Mouse (Mus musculus): ENCODE results near the gene Prkab2. TPM values are rescaled to one million over a fixed set of nuclear protein-coding genes. Genes with fewer than 3 reads are reported as not detected.
A peak's percentile ranks its signal among the peaks of the same experiment; 100 is the strongest.

Gene Prkab2
- polyA plus RNA-seq, 1 experiment from 2014 or later, result 7.4 TPM

DNA sequence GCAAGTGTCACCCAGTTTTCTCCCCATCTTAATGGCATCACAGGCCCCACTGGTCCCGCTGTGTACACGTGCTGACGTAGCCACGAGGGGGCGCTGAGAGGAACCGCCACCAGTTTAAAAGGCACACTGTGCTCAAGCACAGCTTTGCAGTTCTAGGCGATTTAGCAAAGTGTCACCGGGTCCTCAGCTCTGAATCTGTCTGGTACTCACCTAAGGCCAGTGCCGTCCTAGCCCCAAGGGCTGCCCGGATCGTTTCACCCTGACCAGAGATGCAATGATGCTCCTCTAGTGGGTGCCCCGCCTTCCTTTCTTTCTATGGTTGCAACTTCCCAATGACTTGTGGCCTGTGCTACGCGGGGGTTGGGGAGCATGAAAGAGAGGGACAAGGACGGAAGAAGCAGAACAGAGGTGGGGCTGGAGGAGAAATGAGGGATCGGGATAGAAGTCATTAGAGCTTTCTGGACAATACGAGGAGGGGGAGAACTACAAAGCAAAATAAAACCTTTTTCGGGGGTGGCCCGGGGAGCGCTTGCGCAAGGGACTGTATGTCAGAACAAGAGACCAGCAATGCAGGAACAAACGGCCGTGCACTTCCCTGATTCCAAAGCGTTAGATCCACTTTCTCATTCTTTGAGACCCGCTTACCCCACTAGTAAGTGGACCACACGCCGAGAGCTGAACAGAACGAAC is 22.8 kb downstream of the Prkab2 start:
- H3K27ac ChIP-seq, result 0 out of 2 replicates have a peak overlapping the region, but pooled peaks have one; percentile 28
- whole genome bisulfite sequencing, result 2% methylated on average over 28 of the region's 28 CpGs
- peak overlapping the region; percentile 86 for H3K4me2 ChIP-seq
- peak overlapping the region; percentile 39 for H3K4me3 ChIP-seq
- no peaks in the 10 kb centered on the region for H3K9me3 ChIP-seq
- H3K27me3 ChIP-seq, result no peaks in the 10 kb centered on the region
- H3K36me3 ChIP-seq, result no peaks in the 10 kb centered on the region
- H3K4me1 ChIP-seq, result peaks cover 29% of the 10 kb centered on the region; the same call in 1 of the 2 replicates
- peak overlapping the region; percentile 29; the same call in 1 of the 2 replicates for H3K9ac ChIP-seq
- no peak for ATAC-seq (ENCODE audit: insufficient number of reproducible peaks, low FRiP score, low TSS enrichment, low read depth)

- Histone ChIP-seq H3K9me3 (no peaks in the 10 kb centered on the region), H3K9ac (0 out of 2 replicates have a peak overlapping the region, but pooled peaks have one; percentile 31), H3K4me1 (peaks cover 29% of the 10 kb centered on the region; the same call in 1 of the 2 replicates), H3K4me3 (peak overlapping the region; percentile 39), H3K4me2 (peak overlapping the region; percentile 86), H3K36me3 (no peaks in the 10 kb centered on the region), H3K27ac (no peak overlapping the region), H3K27me3 (no peaks in the 10 kb centered on the region)
- no peak for ATAC-seq (ENCODE audit: insufficient number of reproducible peaks, low FRiP score, low TSS enrichment, low read depth)
- 2% methylated on average over 33 of the region's 33 CpGs for WGBS
Observed at GRCm38 (mm10) chr3:97681321-97682158, 23.5 kb downstream of the Prkab2 start.

GRCm38 (mm10) chr3:97682159-97682502 is 24.1 kb downstream of the Prkab2 start:
- 4% methylated on average over 11 of the region's 11 CpGs for WGBS
- Histone ChIP-seq H3K9me3 (no peaks in the 10 kb centered on the region), H3K27me3 (no peaks in the 10 kb centered on the region), H3K4me2 (peak overlapping the region; percentile 86), H3K36me3 (no peaks in the 10 kb centered on the region), H3K27ac (peak overlapping the region; percentile 7; the same call in 1 of the 2 replicates), H3K9ac (no peak overlapping the region), H3K4me1 (peaks cover 27% of the 10 kb centered on the region; the same call in 1 of the 2 replicates), H3K4me3 (peak overlapping the region; percentile 39)
- no peak for ATAC-seq (ENCODE audit: insufficient number of reproducible peaks, low FRiP score, low TSS enrichment, low read depth)

DNA sequence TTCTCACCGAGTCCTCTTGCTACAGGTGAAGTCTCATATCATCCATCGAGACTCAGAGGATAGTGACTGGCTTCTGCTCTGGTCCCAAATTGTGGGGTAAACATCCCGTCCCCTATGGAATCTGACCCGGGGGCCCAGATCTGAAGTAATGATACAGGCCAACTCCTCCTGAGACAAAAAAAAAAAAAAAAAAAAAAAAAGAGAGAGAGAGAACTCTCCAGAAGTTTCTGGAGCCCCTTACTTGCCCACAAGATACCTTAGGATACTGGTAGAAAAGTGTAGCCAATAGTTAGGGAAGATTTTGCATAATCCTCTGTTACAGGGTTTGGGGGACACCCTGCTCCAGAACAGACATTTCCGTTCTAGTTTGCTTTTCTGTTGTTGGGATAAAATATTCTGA is 24.6 kb downstream of the Prkab2 start:
- Histone ChIP-seq H3K27ac (peak overlapping the region; percentile 7; the same call in 1 of the 2 replicates), H3K27me3 (no peaks in the 10 kb centered on the region), H3K4me2 (peak overlapping the region; percentile 86), H3K4me1 (peaks cover 27% of the 10 kb centered on the region; the same call in 1 of the 2 replicates), H3K4me3 (peak overlapping the region; percentile 39; the same call in 1 of the 2 replicates), H3K36me3 (no peaks in the 10 kb centered on the region), H3K9me3 (no peaks in the 10 kb centered on the region), H3K9ac (no peak overlapping the region)
- ATAC-seq (ENCODE audit: insufficient number of reproducible peaks, low FRiP score, low TSS enrichment, low read depth), result no peak
- WGBS, result 24% methylated on average over 5 of the region's 5 CpGs

DNA sequence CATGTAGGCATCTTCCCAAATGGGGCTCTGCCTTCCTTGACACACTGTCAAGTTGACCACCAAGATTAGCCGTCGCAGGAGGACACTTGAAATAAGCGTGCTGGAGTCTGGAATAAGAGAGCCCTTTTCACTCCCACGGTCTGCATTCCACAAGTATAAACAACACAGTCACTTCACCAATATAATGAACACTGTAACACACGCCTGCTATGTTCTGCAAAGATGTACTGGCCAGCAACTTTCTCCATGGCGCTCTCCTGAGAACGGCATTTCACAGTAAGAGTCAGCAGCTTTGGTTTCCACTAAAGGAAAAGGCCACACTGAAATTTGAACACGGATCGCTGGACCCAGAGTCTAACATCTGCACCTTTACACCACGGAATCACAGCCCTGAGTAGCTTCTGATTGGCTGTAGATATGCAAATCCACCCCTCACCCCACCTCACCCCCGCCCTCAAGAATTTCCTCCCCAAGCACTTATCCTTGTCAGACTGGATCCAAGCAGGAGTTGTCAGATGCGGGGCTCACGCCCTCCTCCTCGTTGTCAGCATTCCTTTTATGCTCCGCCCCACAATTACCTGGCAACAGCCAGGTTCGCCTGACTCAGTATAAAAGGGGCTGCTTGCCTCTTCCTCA is 25.7 kb downstream of the Prkab2 start:
- Histone ChIP-seq H3K9ac (no peak overlapping the region), H3K4me1 (peaks cover 27% of the 10 kb centered on the region; the same call in 1 of the 2 replicates), H3K27ac (peak overlapping the region; percentile 27; the same call in 1 of the 2 replicates), H3K27me3 (no peaks in the 10 kb centered on the region), H3K36me3 (no peaks in the 10 kb centered on the region), H3K4me3 (no peak overlapping the region), H3K4me2 (peak overlapping the region; percentile 14), H3K9me3 (no peaks in the 10 kb centered on the region)
- ATAC-seq (ENCODE audit: insufficient number of reproducible peaks, low FRiP score, low TSS enrichment, low read depth), result peak; percentile 64; the same call in 1 of the 2 replicates
- 12% methylated on average over 16 of the region's 16 CpGs for WGBS

GRCm38 (mm10) chr3:97686372-97687117 is 28.6 kb downstream of the Prkab2 start:
- no peak overlapping the region for H3K9ac ChIP-seq
- H3K36me3 ChIP-seq, result no peaks in the 10 kb centered on the region
- H3K4me1 ChIP-seq, result peaks cover 18% of the 10 kb centered on the region; the same call in 1 of the 2 replicates
- H3K27ac ChIP-seq, result no peak overlapping the region
- no peak for ATAC-seq (ENCODE audit: insufficient number of reproducible peaks, low FRiP score, low TSS enrichment, low read depth)
- H3K27me3 ChIP-seq, result no peaks in the 10 kb centered on the region
- no peak overlapping the region for H3K4me3 ChIP-seq
- H3K4me2 ChIP-seq, result no peak overlapping the region
- H3K9me3 ChIP-seq, result no peaks in the 10 kb centered on the region
- 80% methylated on average over 4 of the region's 4 CpGs for WGBS

- WGBS, result 73% methylated on average over 2 of the region's 2 CpGs
- H3K4me2 ChIP-seq, result no peak overlapping the region
- H3K36me3 ChIP-seq, result no peaks in the 10 kb centered on the region
- no peaks in the 10 kb centered on the region for H3K9me3 ChIP-seq
- no peak overlapping the region for H3K9ac ChIP-seq
- H3K27me3 ChIP-seq, result no peaks in the 10 kb centered on the region
- no peak overlapping the region for H3K4me3 ChIP-seq
- H3K27ac ChIP-seq, result no peak overlapping the region
- H3K4me1 ChIP-seq, result 0 out of 2 replicates have a peak, but pooled peaks cover under 1% of the 10 kb centered on the region
- no peak for ATAC-seq (ENCODE audit: insufficient number of reproducible peaks, low FRiP score, low TSS enrichment, low read depth)
Observed at GRCm38 (mm10) chr3:97689289-97689688, 31.3 kb downstream of the Prkab2 start.

- no peak overlapping the region for H3K27ac ChIP-seq
- no peak overlapping the region for H3K4me2 ChIP-seq
- no peaks in the 10 kb centered on the region for H3K27me3 ChIP-seq
- no peaks in the 10 kb centered on the region for H3K36me3 ChIP-seq
- H3K4me1 ChIP-seq, result no peaks in the 10 kb centered on the region
- H3K9ac ChIP-seq, result no peak overlapping the region
- ATAC-seq (ENCODE audit: insufficient number of reproducible peaks, low FRiP score, low TSS enrichment, low read depth), result no peak
- no peaks in the 10 kb centered on the region for H3K9me3 ChIP-seq
- 50% methylated on average over 7 of the region's 7 CpGs for WGBS
- H3K4me3 ChIP-seq, result no peak overlapping the region
Observed at GRCm38 (mm10) chr3:97690590-97690989, 32.6 kb downstream of the Prkab2 start.

- Histone ChIP-seq H3K4me2 (no peak overlapping the region), H3K27ac (no peak overlapping the region), H3K27me3 (no peaks in the 10 kb centered on the region), H3K36me3 (no peaks in the 10 kb centered on the region), H3K9me3 (no peaks in the 10 kb centered on the region), H3K4me3 (no peak overlapping the region), H3K4me1 (no peaks in the 10 kb centered on the region), H3K9ac (no peak overlapping the region)
- 71% methylated on average over 12 of the region's 12 CpGs for WGBS
- ATAC-seq (ENCODE audit: insufficient number of reproducible peaks, low FRiP score, low TSS enrichment, low read depth), result no peak
Observed at GRCm38 (mm10) chr3:97691443-97692017, 33.5 kb downstream of the Prkab2 start.

DNA sequence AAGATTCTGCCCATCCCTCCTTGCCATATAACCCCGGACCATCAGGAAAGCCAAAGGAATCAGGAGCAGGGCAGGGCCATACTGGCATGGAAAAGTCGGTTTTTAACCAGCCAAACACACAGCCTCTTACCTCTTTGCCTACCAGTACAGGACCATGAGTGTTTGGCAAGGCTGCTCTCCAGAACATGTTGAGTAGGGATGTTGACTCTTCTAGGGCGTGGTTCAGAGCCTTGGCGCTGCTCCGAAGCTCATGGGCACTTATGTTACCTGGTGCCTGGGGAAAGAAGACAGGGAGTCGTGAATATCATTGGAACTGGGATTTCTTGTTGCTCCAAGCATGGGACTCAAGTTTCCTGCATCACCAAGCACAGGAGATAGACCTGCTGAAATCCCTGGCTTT is 35.8 kb downstream of the Prkab2 start:
- Histone ChIP-seq H3K9ac (no peak overlapping the region), H3K9me3 (no peaks in the 10 kb centered on the region), H3K27ac (no peak overlapping the region), H3K4me1 (no peaks in the 10 kb centered on the region), H3K27me3 (no peaks in the 10 kb centered on the region), H3K36me3 (no peaks in the 10 kb centered on the region), H3K4me2 (no peak overlapping the region), H3K4me3 (no peak overlapping the region)
- 85% methylated on average over 6 of the region's 6 CpGs for WGBS
- no peak for ATAC-seq (ENCODE audit: insufficient number of reproducible peaks, low FRiP score, low TSS enrichment, low read depth)

- no peaks in the 10 kb centered on the region for H3K36me3 ChIP-seq
- H3K4me2 ChIP-seq, result no peak overlapping the region
- no peak overlapping the region for H3K4me3 ChIP-seq
- no peak for ATAC-seq (ENCODE audit: insufficient number of reproducible peaks, low FRiP score, low TSS enrichment, low read depth)
- H3K27ac ChIP-seq, result no peak overlapping the region
- H3K4me1 ChIP-seq, result no peaks in the 10 kb centered on the region
- H3K9me3 ChIP-seq, result no peaks in the 10 kb centered on the region
- no peak overlapping the region for H3K9ac ChIP-seq
- no peaks in the 10 kb centered on the region for H3K27me3 ChIP-seq
- WGBS, result 81% methylated on average over 9 of the region's 9 CpGs
Observed at GRCm38 (mm10) chr3:97696866-97697265, 38.9 kb downstream of the Prkab2 start.

Data from limb, embryonic 15.5 days (tissue).